Mouse (Mus musculus): ENCODE measurements at regions not wholly inside any gene's neighbourhood (a gene's known extent, or its start where the extent isn't known, plus 50 kb on each side); places are given as distances from the start of the nearest gene placed in this dataset.
"Not testable (repeated sequence)": the region's sequence is repeated elsewhere in the genome, so short reads cannot be mapped to it uniquely, and the experiment has no call there.

DNA sequence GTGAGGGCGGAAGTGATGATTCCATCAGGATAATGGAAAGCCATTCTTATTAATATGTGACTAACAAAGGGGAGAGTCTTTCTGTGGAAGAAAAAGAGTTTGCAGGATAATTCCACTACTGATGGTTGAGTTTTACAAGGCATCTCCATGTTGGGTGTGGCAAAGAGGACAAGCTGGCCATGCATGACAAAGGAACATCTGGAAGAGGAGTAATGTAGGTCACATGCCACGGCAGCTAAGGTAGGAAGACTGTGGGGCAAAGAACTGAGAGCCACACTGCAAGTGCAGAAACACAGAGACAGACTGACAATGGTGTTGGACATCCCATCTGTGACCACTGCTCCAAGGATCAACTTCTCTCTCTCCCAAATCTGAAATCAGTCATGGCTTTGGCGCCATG lies 196.4 kb upstream of the Gdi2 start:
- no peak for DNase-seq (ENCODE audit: extremely low read depth, low read depth, low spot score)

DNA sequence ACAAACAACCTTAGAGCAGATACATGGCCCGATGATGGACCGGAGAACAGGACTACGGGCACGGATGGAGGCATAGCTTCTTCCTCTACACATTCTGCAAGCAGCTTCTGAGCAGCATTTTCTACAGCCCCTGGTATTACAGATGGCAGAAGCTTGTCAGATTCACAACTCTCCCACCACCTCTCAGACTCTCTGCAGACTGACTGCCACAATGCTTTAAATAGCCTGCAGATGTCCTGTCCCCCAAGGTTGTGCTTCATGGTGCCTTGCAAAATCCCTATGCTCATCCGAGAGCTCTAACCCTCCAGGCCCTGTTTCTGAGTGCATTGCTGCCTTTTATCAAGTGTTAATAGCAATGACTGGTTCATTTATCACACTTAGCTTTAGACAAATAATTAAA lies 194.3 kb upstream of the Gdi2 start:
- no peak for DNase-seq (ENCODE audit: extremely low read depth, low read depth, low spot score)

DNA sequence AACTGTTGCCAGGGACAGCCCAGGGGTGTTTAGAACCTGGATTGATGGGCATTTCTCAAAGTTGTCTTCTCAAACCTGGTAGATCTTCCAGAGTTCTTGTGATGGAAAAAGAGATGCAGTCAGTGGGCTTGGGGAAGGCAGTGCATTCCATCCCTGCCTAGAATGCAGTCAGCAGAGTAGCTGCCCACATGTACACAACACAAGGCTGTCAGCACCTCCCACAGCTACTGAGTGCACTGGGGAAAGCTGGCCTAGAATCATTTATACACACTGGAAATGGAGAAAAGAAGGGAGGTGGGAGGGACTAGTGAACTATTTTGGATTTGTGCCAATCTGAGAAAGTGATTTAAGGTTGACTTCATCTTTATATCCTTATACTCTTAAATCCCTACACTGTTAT lies 183.0 kb upstream of the Gdi2 start:
- DNase-seq (ENCODE audit: extremely low read depth, low read depth, low spot score), result not testable (repeated sequence)

DNA sequence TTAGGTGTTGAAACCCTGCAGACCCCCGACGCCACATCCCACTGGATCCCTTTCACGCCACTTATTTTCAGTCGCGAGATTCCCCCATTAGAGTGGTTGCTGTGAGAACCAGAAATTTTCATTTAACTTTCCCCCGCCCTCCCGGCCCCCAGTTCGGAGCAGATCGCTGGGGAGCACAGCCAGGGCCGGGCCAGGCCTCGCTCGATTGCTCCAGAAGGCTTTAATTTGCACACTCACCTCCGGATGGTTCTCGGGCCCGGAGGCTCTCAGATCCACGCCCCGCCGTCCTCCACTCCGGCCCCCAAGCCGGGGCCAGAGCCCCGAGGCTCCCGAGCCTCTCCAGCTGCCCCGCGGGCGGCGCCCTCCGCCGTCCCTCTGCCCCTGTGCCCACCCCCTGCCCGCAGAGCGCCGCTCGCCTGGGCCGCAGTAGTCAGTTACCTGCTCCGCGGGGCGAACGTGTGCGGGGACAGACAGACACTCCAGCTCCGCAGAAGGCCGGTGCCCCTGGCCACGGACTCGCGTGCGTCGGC lies 179.7 kb upstream of the Gdi2 start:
- DNase-seq (ENCODE audit: extremely low read depth, low read depth, low spot score), result no peak

DNA sequence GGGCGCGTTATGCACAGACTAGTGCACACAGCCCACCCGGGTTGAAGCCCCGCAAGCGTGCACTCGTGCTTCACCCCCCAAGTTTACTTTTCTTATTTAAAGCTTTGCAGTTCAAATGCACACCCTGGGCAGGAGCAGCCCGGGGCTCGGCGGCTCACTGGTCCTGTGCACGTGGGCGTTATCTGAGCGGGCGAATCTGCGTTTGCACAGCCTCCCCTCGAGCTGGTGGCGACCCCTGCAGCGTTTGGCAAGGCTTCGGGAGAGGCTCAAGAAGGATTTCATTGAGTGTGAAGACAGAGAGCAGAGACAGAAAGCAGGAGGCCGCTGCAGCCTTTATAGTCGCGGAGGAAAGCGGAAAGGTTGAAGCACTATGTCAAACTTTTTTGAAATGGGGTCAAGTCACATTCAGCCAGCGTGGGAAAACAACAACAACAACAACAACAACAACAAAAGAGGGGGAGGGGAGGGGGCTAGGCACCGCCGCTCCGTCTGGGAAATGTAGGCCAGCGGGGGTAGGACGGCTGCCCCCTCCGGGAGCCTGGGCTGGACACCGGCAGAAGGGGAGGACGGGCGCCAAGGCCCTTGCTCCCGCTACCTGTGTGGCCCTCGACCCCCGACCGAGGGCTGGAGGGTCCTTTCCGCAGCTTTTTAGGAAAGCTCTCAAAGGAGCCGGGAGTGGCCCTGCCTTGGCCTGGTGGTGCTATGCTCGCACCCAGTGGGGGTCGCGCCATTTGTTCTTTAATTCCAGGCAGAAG lies 178.7 kb upstream of the Gdi2 start:
- no peak for DNase-seq (ENCODE audit: extremely low read depth, low read depth, low spot score)

DNA sequence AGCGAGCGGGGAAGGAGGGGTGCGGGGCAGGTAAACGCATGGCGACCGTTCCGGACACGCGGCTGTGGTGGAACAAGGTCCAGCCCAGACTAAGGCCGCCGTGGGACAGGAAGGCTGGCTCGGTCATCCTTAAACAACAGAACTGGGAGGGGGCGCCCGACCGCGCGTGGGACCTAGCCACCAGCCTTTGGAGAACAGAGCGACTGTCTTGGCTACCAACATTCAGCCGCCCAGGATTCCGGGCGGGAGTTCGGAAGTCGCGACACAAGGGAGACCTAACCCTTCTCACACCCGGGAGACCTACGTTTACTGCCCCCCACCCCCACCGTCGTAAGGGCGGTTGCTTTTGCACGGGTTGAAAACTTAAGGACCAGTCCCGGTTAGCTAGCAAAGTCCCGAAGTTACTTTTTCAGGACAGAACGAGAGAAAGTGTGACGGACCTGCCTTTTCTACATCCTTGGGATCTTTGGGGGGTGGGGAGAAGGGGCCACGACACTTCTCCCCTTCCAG lies 178.1 kb upstream of the Gdi2 start:
- DNase-seq (ENCODE audit: extremely low read depth, low read depth, low spot score), result not testable (repeated sequence)

DNA sequence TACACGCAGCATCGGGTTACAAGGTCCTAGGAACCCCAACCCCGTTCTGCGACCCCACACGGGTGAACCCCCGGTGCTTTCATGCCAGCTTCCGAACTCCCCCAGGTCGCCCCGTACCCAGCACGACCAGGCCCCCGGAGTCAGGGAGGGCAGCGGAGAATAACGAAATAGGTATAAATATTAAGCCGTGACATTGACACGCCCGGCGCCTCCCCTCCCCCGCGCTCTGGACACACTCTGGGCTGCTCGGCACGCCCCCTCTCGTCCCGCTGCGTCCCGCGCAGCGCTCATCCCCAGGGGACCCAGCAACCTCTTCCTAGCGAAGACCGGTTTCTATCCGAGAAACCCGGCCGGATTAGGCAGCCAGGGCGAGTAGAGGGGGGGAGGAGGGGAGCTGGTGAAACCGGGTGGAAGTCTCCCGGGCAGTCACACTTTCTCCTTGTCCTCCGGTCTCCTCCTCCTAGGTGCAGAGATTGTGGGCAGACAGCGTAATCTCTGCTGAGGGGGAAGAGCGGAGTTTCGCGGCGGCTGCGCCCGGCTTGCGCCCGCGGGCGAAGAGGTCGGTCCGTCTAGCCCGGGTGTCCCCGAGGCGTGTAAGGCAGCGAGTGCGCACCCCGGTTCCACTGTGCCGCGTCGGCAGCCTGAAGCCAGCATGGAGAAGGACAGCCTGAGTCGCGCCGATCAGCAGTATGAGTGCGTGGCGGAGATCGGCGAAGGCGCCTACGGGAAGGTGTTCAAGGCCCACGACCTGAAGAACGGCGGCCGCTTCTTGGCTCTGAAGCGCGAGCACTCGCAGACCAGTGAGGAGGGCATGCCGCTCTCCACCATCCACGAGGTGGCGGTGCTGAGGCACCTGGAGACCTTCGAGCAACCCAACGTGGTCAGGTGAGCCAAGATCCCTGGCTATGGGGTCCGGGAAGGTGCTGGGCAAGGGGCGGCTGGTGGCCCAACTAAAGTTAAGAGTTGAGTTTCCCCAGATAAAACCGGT lies 177.1 kb upstream of the Gdi2 start:
- DNase-seq (ENCODE audit: extremely low read depth, low read depth, low spot score), result no peak

DNA sequence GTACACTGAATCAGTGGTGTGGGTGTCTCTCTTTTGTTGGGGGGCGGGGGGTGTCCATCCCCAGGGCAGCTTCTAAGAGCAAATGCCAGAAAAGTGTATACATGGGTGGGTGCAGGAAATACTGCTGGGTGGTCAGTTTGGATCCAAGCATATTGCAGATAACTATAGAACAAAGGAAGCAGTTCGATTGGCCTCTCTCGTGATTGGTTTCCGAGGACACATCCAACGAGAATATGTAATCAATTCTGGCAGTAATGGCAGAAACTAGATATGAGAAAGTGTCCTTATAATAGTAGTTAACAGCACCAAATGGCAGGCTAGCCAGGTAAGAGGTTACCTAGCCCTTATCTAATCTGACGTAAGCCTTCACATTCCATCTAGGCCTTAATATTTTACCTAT lies 165.2 kb upstream of the Gdi2 start:
- no peak for DNase-seq (ENCODE audit: extremely low read depth, low read depth, low spot score)

DNA sequence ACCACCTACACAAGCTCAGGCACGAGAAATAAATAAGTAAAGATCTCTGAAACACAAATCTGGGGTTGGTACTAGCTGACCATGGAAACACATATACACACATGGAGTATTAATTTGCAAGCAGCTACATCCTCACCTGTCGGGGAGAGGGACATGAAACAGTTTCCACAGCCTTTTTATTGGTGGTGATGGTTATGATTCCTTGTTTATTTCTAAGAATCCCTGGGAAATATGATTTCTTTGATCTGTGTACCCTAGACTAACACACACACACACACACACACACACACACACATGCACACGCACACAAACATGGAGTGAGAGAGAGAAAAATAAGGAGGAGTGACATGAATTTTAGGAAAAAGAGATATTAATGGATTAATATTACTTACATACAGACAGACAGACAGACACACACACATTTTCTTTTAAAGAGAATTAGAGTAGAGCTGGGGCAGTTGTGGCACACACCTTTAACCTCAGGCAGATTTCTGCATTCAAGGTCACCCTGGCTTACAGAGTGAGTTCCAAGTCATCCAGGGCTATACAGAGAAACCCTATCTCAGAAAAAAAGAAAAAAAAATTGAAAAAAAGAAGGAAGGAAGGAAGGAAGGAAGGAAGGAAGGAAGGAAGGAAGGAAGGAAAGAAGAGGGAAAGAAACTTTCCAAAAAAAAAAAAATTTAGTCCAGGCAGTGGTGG lies 164.2 kb upstream of the Gdi2 start:
- DNase-seq (ENCODE audit: extremely low read depth, low read depth, low spot score), result peak; percentile 10

DNA sequence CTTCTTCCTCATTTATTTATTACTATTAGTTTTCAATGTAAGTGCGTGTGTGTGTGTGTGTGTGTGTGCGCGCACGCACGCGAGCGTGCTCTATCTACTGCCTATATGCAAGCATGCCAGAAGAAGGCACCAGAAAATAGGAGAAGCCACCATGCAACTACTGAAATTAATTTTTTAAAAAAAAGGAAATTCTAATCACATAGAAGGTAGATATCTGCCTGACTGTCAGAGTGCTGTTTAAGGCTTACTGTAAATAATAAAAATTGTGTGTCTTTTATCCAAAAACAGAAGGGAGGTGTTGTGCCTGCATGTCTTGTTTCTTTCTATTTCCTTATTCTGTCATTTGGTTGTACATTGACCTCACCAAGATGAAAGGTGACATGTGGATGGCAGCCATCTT lies 163.1 kb upstream of the Gdi2 start:
- no peak for DNase-seq (ENCODE audit: extremely low read depth, low read depth, low spot score)

DNA sequence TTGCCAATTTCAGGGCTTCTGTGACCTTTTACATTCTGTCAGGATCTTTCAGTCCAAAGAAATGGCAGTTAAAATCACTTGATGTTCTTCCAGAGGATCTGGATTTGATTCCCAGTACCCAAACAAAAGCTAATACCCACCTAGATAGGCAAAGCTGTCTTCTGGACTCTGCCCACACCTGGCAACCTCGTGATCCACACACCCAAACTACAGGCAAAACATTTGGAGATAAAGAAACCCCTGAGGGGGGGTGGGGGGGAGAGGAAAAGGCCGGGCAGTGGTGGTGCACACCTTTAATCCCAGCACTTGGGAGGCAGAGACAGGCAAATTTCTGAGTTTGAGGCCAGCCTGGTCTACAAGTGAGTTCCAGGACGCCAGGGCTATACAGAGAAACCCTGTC lies 160.1 kb upstream of the Gdi2 start:
- not testable (repeated sequence) for DNase-seq (ENCODE audit: extremely low read depth, low read depth, low spot score)

DNA sequence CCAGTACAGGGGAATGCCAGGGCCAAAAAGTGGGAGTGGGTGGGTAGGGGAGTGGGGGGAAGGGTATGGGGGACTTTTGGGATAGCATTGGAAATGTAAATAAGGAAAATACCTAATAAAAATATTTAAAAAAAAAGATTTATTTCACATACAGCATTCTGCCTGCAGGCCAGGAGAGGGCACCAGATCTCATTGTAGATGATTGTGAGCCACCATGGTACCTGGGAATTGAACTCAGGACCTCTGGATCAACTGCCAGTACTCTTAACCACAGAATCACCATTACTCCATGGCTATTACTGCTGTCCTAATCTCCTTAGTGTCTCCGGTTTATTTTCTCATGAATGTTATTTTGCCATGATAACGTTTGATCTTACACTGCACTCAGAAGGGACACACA lies 132.1 kb upstream of the Gdi2 start:
- not testable (repeated sequence) for DNase-seq (ENCODE audit: extremely low read depth, low read depth, low spot score)

DNA sequence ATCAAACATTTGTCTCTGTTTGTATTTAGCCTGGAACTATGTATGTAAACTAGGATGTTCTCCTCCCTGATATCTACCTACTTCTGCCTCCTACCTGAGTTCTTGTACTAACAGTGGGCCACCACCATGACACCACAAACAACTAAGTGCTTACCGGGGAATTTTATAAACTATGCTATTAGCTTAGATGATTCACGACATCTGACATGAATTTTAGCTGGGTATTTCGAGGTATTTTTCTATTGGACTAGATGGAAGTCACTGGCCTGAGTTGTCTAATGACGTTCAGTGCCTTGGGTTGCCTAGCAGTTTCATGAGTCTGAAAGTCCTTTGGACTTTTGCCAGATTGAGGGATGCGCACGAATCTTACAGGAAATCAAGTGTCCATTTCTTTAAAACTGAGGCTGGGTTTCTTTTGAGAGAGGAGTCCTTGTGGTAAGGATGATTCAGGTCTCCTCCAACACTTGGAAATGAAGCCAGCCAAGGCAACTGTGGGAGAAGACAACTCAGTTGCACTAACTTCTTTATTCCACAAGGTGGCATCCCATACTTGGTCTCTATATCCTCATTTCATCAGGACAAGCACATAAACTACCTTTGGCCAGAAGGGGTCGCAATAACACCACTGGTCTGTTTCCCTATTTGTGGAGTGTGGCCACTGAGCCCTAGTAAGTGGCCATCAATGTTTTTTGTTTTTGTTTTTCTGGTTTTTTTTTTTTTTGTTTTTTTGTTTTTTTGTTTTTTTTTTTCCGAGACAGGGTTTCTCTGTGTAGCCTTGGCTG lies 131.4 kb upstream of the Gdi2 start:
- peak; percentile 5 for DNase-seq (ENCODE audit: extremely low read depth, low read depth, low spot score)

DNA sequence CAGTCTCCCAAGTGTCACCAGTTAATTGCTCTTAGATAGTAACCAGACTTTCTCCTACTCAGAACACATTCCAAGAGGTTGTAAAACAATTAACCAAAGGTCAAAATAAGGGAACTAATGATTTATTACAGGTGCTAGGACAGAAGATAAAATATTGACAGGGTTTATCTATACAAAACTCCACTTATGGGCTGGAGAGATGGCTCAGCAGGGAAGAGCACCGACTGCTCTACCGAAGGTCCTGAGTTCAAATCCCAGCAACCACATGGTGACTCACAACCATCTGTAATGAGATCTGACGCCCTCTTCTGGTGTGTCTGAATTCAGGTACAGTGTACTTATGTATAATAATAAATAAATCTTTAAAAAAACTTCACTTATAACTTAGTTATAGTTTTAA lies 127.6 kb upstream of the Gdi2 start:
- DNase-seq (ENCODE audit: extremely low read depth, low read depth, low spot score), result not testable (repeated sequence)

DNA sequence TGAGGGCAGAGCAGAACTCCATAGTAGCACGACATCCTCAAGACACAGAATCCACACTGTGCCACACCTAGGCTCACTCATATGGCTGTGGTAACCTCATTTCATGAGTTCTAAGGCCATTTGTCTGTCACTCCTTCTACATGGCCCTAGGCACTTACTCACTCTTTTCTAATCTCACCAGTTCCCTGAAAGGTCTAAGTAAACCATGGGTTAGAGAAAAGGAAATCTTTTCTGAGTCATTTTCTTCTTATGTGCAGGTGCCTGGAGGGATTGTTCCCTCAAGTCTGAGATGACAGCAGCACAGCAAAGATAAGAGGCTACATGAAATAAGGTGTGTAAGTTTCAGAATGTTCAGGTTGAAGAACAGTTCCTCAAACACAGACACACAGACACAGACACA lies 120.8 kb upstream of the Gdi2 start:
- no peak for DNase-seq (ENCODE audit: extremely low read depth, low read depth, low spot score)

DNA sequence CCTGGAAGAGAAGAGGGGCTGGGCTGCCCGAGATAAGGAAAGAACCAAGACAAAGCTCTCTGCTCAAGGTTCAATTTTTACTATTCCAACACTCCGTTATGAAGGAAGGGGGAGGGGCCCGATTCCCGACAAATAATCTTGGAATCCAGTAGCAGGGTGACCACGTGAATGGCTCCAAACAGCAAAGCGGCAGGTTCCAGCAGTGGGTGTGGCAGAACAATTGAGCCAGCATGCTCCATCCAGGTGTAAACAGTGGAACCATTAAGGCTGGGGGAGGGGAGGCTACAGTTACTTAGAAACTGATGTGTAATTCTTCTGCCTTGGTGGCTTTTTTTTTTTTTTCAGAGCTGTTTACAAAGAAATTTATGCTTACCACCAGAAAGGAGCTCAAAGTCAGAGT lies 82.5 kb upstream of the Gdi2 start:
- not testable (repeated sequence) for DNase-seq (ENCODE audit: extremely low read depth, low read depth, low spot score)

DNA sequence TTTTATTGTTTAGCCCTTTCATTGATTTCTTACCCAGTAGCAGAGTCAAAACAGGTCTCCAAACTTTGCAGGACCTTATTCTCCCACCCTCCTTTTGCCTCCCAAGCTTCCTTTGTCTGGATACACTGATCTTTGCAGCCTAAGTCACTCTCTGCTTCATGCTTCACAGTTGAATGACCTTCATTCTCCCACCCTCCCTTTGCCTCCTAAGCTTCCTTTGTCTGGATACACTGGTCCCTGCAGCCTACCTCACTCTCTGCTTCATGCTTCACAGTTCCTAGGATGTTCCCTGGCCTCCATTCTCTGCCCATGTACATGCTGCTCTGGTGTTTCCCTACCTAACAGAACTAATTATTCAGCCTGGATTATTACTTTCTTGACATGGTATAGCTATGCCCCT lies 61.0 kb upstream of the Gdi2 start:
- no peak for DNase-seq (ENCODE audit: extremely low read depth, low read depth, low spot score)

DNA sequence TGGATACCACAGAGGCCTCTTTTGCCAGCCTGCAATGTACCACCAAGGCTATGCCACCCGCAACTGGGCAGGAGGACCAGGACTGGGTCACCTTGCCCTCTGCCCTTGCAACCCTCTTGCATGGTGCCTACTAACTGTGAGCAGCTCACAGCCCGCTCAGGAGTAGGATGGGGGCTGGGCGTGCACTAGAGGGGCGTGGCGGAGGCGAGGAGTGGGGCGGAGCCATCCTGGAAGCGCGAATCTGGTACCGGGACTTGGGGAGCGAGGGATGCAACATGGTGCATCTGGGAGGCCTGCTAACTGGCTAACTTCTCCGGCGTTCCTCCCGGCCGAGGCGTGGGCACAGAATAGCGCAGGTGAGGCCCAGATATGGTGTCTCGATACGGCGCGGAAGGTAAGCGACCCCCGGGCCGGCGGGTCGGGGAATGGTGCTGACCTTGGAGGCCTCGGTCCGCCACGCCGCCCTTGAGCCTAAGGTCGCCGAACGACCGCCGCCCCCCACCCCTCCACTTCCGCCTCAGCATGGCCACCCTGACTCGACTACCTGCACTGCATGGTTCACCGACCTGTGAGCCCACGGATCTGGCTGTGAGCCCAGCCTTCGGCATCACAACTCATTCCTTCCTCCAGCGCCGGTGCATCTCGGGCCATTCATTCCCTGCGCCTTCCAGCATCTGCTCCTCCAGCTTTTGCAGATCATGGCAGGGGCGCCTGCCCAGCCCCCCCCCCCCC lies 59.7 kb upstream of the Gdi2 start:
- DNase-seq (ENCODE audit: extremely low read depth, low read depth, low spot score), result no peak
